Mouse (Mus musculus): ENCODE results near the gene Macrod2. TPM values are rescaled to one million over a fixed set of nuclear protein-coding genes. Genes with fewer than 3 reads are reported as not detected.

Gene Macrod2
- polyA plus RNA-seq, 1 experiment, result not detected

- H3K4me3 ChIP-seq (ENCODE audit: insufficient read depth, low read depth, low read length), result no peak overlapping the region
- H3K4me1 ChIP-seq (ENCODE audit: control insufficient read depth, insufficient read depth, low read length), result no peaks in the 10 kb centered on the region
- no peak overlapping the region for H3K27ac ChIP-seq (ENCODE audit: insufficient read depth, low read depth, low read length)
- no peak for TF ChIP-seq CTCF (IDR thresholded peaks at IDR 0.05; ENCODE audit: insufficient read depth, low read depth, low read length)
- TF ChIP-seq POLR2A (IDR thresholded peaks at IDR 0.05; ENCODE audit: insufficient read depth, low read depth, low read length), result no peak
- 95% methylated on average over 2 of the region's 2 CpGs for WGBS
Observed at GRCm38 (mm10) chr2:140784626-140785025, 389.5 kb downstream of the Macrod2 start.

- H3K4me3 ChIP-seq (ENCODE audit: insufficient read depth, low read depth, low read length), result no peak overlapping the region
- WGBS, result 83% methylated on average over 5 of the region's 5 CpGs
- no peak overlapping the region for H3K27ac ChIP-seq (ENCODE audit: insufficient read depth, low read depth, low read length)
- TF ChIP-seq POLR2A (IDR thresholded peaks at IDR 0.05; ENCODE audit: insufficient read depth, low read depth, low read length) (no peak), CTCF (IDR thresholded peaks at IDR 0.05; ENCODE audit: insufficient read depth, low read depth, low read length) (no peak)
- H3K4me1 ChIP-seq (ENCODE audit: control insufficient read depth, insufficient read depth, low read length), result no peaks in the 10 kb centered on the region
Observed at GRCm38 (mm10) chr2:140790363-140790762, 395.3 kb downstream of the Macrod2 start.

GRCm38 (mm10) chr2:140793886-140794608 lies 398.9 kb downstream of the Macrod2 start:
- H3K27ac ChIP-seq (ENCODE audit: insufficient read depth, low read depth, low read length), result no peak overlapping the region
- no peak overlapping the region for H3K4me3 ChIP-seq (ENCODE audit: insufficient read depth, low read depth, low read length)
- TF ChIP-seq POLR2A (IDR thresholded peaks at IDR 0.05; ENCODE audit: insufficient read depth, low read depth, low read length) (no peak), CTCF (IDR thresholded peaks at IDR 0.05; ENCODE audit: insufficient read depth, low read depth, low read length) (no peak)
- no peaks in the 10 kb centered on the region for H3K4me1 ChIP-seq (ENCODE audit: control insufficient read depth, insufficient read depth, low read length)
- WGBS, result 88% methylated on average over 4 of the region's 4 CpGs

- Histone ChIP-seq H3K27ac (ENCODE audit: insufficient read depth, low read depth, low read length) (no peak overlapping the region), H3K4me3 (ENCODE audit: insufficient read depth, low read depth, low read length) (no peak overlapping the region), H3K4me1 (ENCODE audit: control insufficient read depth, insufficient read depth, low read length) (no peaks in the 10 kb centered on the region)
- TF ChIP-seq POLR2A (IDR thresholded peaks at IDR 0.05; ENCODE audit: insufficient read depth, low read depth, low read length) (no peak), CTCF (IDR thresholded peaks at IDR 0.05; ENCODE audit: insufficient read depth, low read depth, low read length) (no peak)
- WGBS, result 90% methylated on average over 4 of the region's 4 CpGs
Observed at GRCm38 (mm10) chr2:140811693-140812092, 416.6 kb downstream of the Macrod2 start.

GRCm38 (mm10) chr2:140819391-140820120 lies 424.4 kb downstream of the Macrod2 start:
- Histone ChIP-seq H3K4me3 (ENCODE audit: insufficient read depth, low read depth, low read length) (no peak overlapping the region), H3K27ac (ENCODE audit: insufficient read depth, low read depth, low read length) (no peak overlapping the region), H3K4me1 (ENCODE audit: control insufficient read depth, insufficient read depth, low read length) (no peaks in the 10 kb centered on the region)
- 63% methylated on average over 2 of the region's 2 CpGs for WGBS
- TF ChIP-seq CTCF (IDR thresholded peaks at IDR 0.05; ENCODE audit: insufficient read depth, low read depth, low read length), result no peak

GRCm38 (mm10) chr2:140822378-140822777 lies 427.3 kb downstream of the Macrod2 start:
- Histone ChIP-seq H3K27ac (ENCODE audit: insufficient read depth, low read depth, low read length) (no peak overlapping the region), H3K4me3 (ENCODE audit: insufficient read depth, low read depth, low read length) (no peak overlapping the region), H3K4me1 (ENCODE audit: control insufficient read depth, insufficient read depth, low read length) (no peaks in the 10 kb centered on the region)
- TF ChIP-seq POLR2A (IDR thresholded peaks at IDR 0.05; ENCODE audit: insufficient read depth, low read depth, low read length), result no peak
- no peak for TF ChIP-seq CTCF (IDR thresholded peaks at IDR 0.05; ENCODE audit: insufficient read depth, low read depth, low read length)
- WGBS, result 97% methylated on average over 3 of the region's 3 CpGs

- Histone ChIP-seq H3K27ac (ENCODE audit: insufficient read depth, low read depth, low read length) (no peak overlapping the region), H3K4me3 (ENCODE audit: insufficient read depth, low read depth, low read length) (no peak overlapping the region), H3K4me1 (ENCODE audit: control insufficient read depth, insufficient read depth, low read length) (no peaks in the 10 kb centered on the region)
- TF ChIP-seq POLR2A (IDR thresholded peaks at IDR 0.05; ENCODE audit: insufficient read depth, low read depth, low read length) (no peak), CTCF (IDR thresholded peaks at IDR 0.05; ENCODE audit: insufficient read depth, low read depth, low read length) (no peak)
- 92% methylated on average over 2 of the region's 2 CpGs for WGBS
Observed at GRCm38 (mm10) chr2:140826241-140826640, 431.1 kb downstream of the Macrod2 start.

- Histone ChIP-seq H3K4me3 (ENCODE audit: insufficient read depth, low read depth, low read length) (no peak overlapping the region), H3K4me1 (ENCODE audit: control insufficient read depth, insufficient read depth, low read length) (no peaks in the 10 kb centered on the region), H3K27ac (ENCODE audit: insufficient read depth, low read depth, low read length) (no peak overlapping the region)
- WGBS, result 95% methylated on average over 5 of the region's 5 CpGs
- TF ChIP-seq POLR2A (IDR thresholded peaks at IDR 0.05; ENCODE audit: insufficient read depth, low read depth, low read length) (no peak), CTCF (IDR thresholded peaks at IDR 0.05; ENCODE audit: insufficient read depth, low read depth, low read length) (no peak)
Observed at GRCm38 (mm10) chr2:140828859-140829258, 433.8 kb downstream of the Macrod2 start.

GRCm38 (mm10) chr2:140830086-140830485 lies 435.0 kb downstream of the Macrod2 start:
- no peak for TF ChIP-seq CTCF (IDR thresholded peaks at IDR 0.05; ENCODE audit: insufficient read depth, low read depth, low read length)
- TF ChIP-seq POLR2A (IDR thresholded peaks at IDR 0.05; ENCODE audit: insufficient read depth, low read depth, low read length), result no peak
- Histone ChIP-seq H3K27ac (ENCODE audit: insufficient read depth, low read depth, low read length) (no peak overlapping the region), H3K4me1 (ENCODE audit: control insufficient read depth, insufficient read depth, low read length) (no peaks in the 10 kb centered on the region), H3K4me3 (ENCODE audit: insufficient read depth, low read depth, low read length) (no peak overlapping the region)
- WGBS, result 69% methylated on average over 3 of the region's 3 CpGs
